Mouse (Mus musculus) stomach, postnatal 0 days (tissue): ENCODE results near the gene Btg1.

Experiments
- CTCF ChIP-seq: IDR thresholded peaks from 2 replicates; pipeline ENCODE4 v1.5.1; 2016; ENCODE audit warnings: antibody characterized with exemption, low read depth, mild to moderate bottlenecking, moderate library complexity
- EP300 ChIP-seq: optimal IDR thresholded peaks from 2 replicates; pipeline ENCODE3; 2016; ENCODE audit warnings: antibody characterized with exemption

DNA sequence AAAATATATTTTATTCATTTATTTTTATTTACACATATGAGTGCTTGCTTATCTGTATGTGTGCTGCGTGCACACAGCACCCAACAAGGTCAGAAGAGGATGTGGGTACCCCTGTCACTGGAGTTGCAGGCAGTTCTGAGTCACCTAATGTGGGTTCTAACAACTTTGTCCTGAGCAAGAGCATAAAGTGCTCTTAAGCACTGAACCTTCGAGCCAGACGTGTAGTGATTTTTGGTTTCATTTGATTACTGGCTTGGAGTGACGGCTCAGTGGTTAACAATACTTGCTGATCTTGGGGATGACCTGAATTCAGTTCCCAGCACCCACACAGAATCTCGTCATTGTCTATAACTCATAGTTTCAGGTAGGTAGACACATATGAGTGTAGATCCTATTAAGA is 17.2 kb upstream of the Btg1 start:
- TF ChIP-seq EP300 (no peak), CTCF (no peak)
